Mouse (Mus musculus): ENCODE data around the gene Ifit2. TPM values are rescaled to one million over a fixed set of nuclear protein-coding genes. Genes with fewer than 3 reads are reported as not detected.
"Not testable (repeated sequence)": the region's sequence is repeated elsewhere in the genome, so short reads cannot be mapped to it uniquely, and the experiment has no call there.

The Ifit2 gene
- polyA plus RNA-seq, 1 experiment from 2014 or later, result 12.0 TPM

- no peaks in the 10 kb centered on the region for H3K9me3 ChIP-seq (replicated peaks; ENCODE audit: low read length)
- H3K4me2 ChIP-seq (ENCODE audit: low read length), result no peak overlapping the region
- no peaks in the 10 kb centered on the region for H3K36me3 ChIP-seq (ENCODE audit: insufficient read depth, low read length)
- no peaks in the 10 kb centered on the region for H3K27me3 ChIP-seq (ENCODE audit: insufficient read depth, low read length)
- DNase-seq (ENCODE audit: low spot score), result no peak
- no peak for ATAC-seq (replicated peaks; ENCODE audit: low FRiP score, low read depth)
- TF ChIP-seq CTCF (IDR thresholded peaks at IDR 0.05; ENCODE audit: low read depth), result no peak
- 74% methylated on average over 2 of the region's 2 CpGs for whole genome bisulfite sequencing
- H3K4me1 ChIP-seq (replicated peaks; ENCODE audit: insufficient read depth, low read length), result no peaks in the 10 kb centered on the region
- no peak overlapping the region for H3K9ac ChIP-seq (ENCODE audit: low read depth, low read length)
- H3K4me3 ChIP-seq (replicated peaks; ENCODE audit: low read depth, low read length), result no peak overlapping the region
- H3K27ac ChIP-seq, result no peak overlapping the region
Observed at GRCm38 (mm10) chr19:34598341-34598740, 47.8 kb downstream of the Ifit2 start.

GRCm38 (mm10) chr19:34599250-34599649 is 48.8 kb downstream of the Ifit2 start:
- H3K9me3 ChIP-seq (replicated peaks; ENCODE audit: low read length); H3K4me3 ChIP-seq (replicated peaks; ENCODE audit: low read depth, low read length); DNase-seq (ENCODE audit: low spot score); H3K4me1 ChIP-seq (replicated peaks; ENCODE audit: insufficient read depth, low read length); H3K9ac ChIP-seq (ENCODE audit: low read depth, low read length); H3K27ac ChIP-seq; ATAC-seq (replicated peaks; ENCODE audit: low FRiP score, low read depth); H3K36me3 ChIP-seq (ENCODE audit: insufficient read depth, low read length); H3K27me3 ChIP-seq (ENCODE audit: insufficient read depth, low read length); H3K4me2 ChIP-seq (ENCODE audit: low read length): not testable (repeated sequence)

- not testable (repeated sequence) for H3K27me3 ChIP-seq (ENCODE audit: insufficient read depth, low read length); H3K4me1 ChIP-seq (replicated peaks; ENCODE audit: insufficient read depth, low read length); ATAC-seq (replicated peaks; ENCODE audit: low FRiP score, low read depth); H3K9ac ChIP-seq (ENCODE audit: low read depth, low read length); H3K27ac ChIP-seq; DNase-seq (ENCODE audit: low spot score); H3K36me3 ChIP-seq (ENCODE audit: insufficient read depth, low read length); H3K4me3 ChIP-seq (replicated peaks; ENCODE audit: low read depth, low read length); H3K4me2 ChIP-seq (ENCODE audit: low read length); H3K9me3 ChIP-seq (replicated peaks; ENCODE audit: low read length)
- WGBS, result 53% methylated on average over 1 of the region's 1 CpGs
Observed at GRCm38 (mm10) chr19:34601888-34602287, 51.4 kb downstream of the Ifit2 start, which contains the start of gene Ifit1bl1. Ifit1bl1 (minus strand) TSS chr19:34601956.

- TF ChIP-seq CTCF (IDR thresholded peaks at IDR 0.05; ENCODE audit: low read depth), result no peak
- H3K27me3 ChIP-seq (ENCODE audit: insufficient read depth, low read length), result no peaks in the 10 kb centered on the region
- no peak overlapping the region for H3K27ac ChIP-seq
- no peak overlapping the region for H3K4me3 ChIP-seq (replicated peaks; ENCODE audit: low read depth, low read length)
- peaks cover 9% of the 10 kb centered on the region; the same call in 1 of the 2 replicates for H3K4me1 ChIP-seq (replicated peaks; ENCODE audit: insufficient read depth, low read length)
- no peak overlapping the region for H3K4me2 ChIP-seq (ENCODE audit: low read length)
- 94% methylated on average over 3 of the region's 3 CpGs for WGBS
- no peak for ATAC-seq (replicated peaks; ENCODE audit: low FRiP score, low read depth)
- H3K9ac ChIP-seq (ENCODE audit: low read depth, low read length), result no peak overlapping the region
- H3K9me3 ChIP-seq (replicated peaks; ENCODE audit: low read length), result no peaks in the 10 kb centered on the region
- H3K36me3 ChIP-seq (ENCODE audit: insufficient read depth, low read length), result no peaks in the 10 kb centered on the region
- DNase-seq (ENCODE audit: low spot score), result no peak
Observed at GRCm38 (mm10) chr19:34605472-34605871, 55.0 kb downstream of the Ifit2 start.

- ATAC-seq (replicated peaks; ENCODE audit: low FRiP score, low read depth), result peak; percentile 81
- DNase-seq (ENCODE audit: low spot score), result peak; percentile 78
- not testable (repeated sequence) for H3K4me1 ChIP-seq (replicated peaks; ENCODE audit: insufficient read depth, low read length); H3K9ac ChIP-seq (ENCODE audit: low read depth, low read length); H3K27me3 ChIP-seq (ENCODE audit: insufficient read depth, low read length); H3K9me3 ChIP-seq (replicated peaks; ENCODE audit: low read length); H3K36me3 ChIP-seq (ENCODE audit: insufficient read depth, low read length)
- peak within 1 kb of the TSS; percentile 21; the same call in 1 of the 2 replicates for H3K4me3 ChIP-seq (replicated peaks; ENCODE audit: low read depth, low read length)
- peak within 1 kb of the TSS; percentile 62 for H3K27ac ChIP-seq
- WGBS, result 19% methylated on average over 4 of the region's 4 CpGs
- H3K4me2 ChIP-seq (ENCODE audit: low read length), result peak within 1 kb of the TSS; percentile 36
Observed at GRCm38 (mm10) chr19:34607237-34608051, 57.0 kb downstream of the Ifit2 start, which contains the start of gene Ifit3b. Ifit3b (plus strand) TSS chr19:34607970.

- H3K4me2 ChIP-seq (ENCODE audit: low read length); H3K4me3 ChIP-seq (replicated peaks; ENCODE audit: low read depth, low read length); H3K9ac ChIP-seq (ENCODE audit: low read depth, low read length); H3K9me3 ChIP-seq (replicated peaks; ENCODE audit: low read length); H3K4me1 ChIP-seq (replicated peaks; ENCODE audit: insufficient read depth, low read length); H3K27me3 ChIP-seq (ENCODE audit: insufficient read depth, low read length); H3K27ac ChIP-seq; DNase-seq (ENCODE audit: low spot score); H3K36me3 ChIP-seq (ENCODE audit: insufficient read depth, low read length); ATAC-seq (replicated peaks; ENCODE audit: low FRiP score, low read depth): not testable (repeated sequence)
- 81% methylated on average over 3 of the region's 3 CpGs for WGBS
Observed at GRCm38 (mm10) chr19:34610118-34610517, 59.6 kb downstream of the Ifit2 start.

- not testable (repeated sequence) for H3K27me3 ChIP-seq (ENCODE audit: insufficient read depth, low read length); H3K4me3 ChIP-seq (replicated peaks; ENCODE audit: low read depth, low read length); H3K27ac ChIP-seq; DNase-seq (ENCODE audit: low spot score); ATAC-seq (replicated peaks; ENCODE audit: low FRiP score, low read depth); H3K4me1 ChIP-seq (replicated peaks; ENCODE audit: insufficient read depth, low read length); H3K9me3 ChIP-seq (replicated peaks; ENCODE audit: low read length); H3K36me3 ChIP-seq (ENCODE audit: insufficient read depth, low read length); H3K9ac ChIP-seq (ENCODE audit: low read depth, low read length); H3K4me2 ChIP-seq (ENCODE audit: low read length)
- 61% methylated on average over 4 of the region's 11 CpGs for WGBS
Observed at GRCm38 (mm10) chr19:34612243-34613001, 61.9 kb downstream of the Ifit2 start.

All from kidney, postnatal 0 days (tissue).